Mouse (Mus musculus): Measurements from ENCODE around the gene Als2. TPM values are rescaled to one million over a fixed set of nuclear protein-coding genes. Genes with fewer than 3 reads are reported as not detected.

Gene Als2
- polyA plus RNA-seq, 1 experiment from 2014 or later: 10.3 TPM

DNA sequence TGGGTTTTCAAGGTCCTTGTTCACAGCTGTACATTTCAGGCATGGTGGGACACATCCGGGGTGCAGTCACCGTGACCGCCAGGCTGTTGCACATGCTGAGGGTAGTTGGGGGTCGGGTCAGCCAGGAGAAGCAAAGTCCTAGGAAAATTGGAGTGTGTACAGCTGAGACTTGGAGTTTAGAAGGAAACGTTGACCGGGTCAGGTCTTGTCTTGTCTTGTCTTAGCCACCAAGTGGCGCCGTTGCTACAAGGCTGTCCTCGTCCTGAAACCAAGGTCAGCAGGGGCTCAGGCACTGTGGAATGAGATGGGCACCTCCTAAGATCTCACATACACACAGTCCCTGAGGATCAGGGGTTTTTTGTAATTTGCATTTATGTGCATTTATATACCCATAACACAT, 10.6 kb upstream of the Als2 start:
- WGBS (ENCODE audit: insufficient replicate concordance): 9% methylated on average over 9 of the region's 9 CpGs
- Histone ChIP-seq H3K4me2 (no peak overlapping the region), H3K9ac (no peak overlapping the region), H3K9me3 (replicated peaks) (no peaks in the 10 kb centered on the region), H3K4me1 (no peaks in the 10 kb centered on the region), H3K27me3 (replicated peaks) (no peaks in the 10 kb centered on the region), H3K4me3 (no peak overlapping the region), H3K36me3 (no peaks in the 10 kb centered on the region), H3K27ac (no peak overlapping the region)
- no peak for ATAC-seq

DNA sequence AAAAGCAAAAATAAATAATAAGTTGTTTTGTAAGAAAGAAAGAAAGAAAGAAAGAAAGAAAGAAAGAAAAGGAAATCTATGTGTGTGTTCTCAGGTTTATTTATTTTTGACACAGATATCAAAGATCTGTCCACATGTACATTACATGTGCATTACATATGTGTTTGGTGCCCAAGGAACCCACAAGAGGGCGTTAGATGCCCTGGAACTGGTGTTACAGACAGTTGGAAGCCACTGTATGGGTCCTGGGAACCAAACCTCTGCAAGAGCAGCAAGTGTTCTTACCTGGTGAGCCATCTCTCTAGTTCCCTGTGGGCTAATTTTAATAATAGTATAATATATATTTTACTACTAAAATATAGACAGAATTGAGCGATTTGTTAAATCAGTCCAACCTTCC, 6.7 kb upstream of the Als2 start:
- H3K9me3 ChIP-seq (replicated peaks): no peaks in the 10 kb centered on the region
- H3K4me3 ChIP-seq: no peak overlapping the region
- WGBS (ENCODE audit: insufficient replicate concordance): 52% methylated on average over 2 of the region's 2 CpGs
- ATAC-seq: no peak
- peaks cover 5% of the 10 kb centered on the region; the same call in 1 of the 2 replicates for H3K4me1 ChIP-seq
- H3K9ac ChIP-seq: no peak overlapping the region
- no peaks in the 10 kb centered on the region for H3K36me3 ChIP-seq
- no peak overlapping the region for H3K4me2 ChIP-seq
- H3K27me3 ChIP-seq (replicated peaks): no peaks in the 10 kb centered on the region
- no peak overlapping the region for H3K27ac ChIP-seq

GRCm38 (mm10) chr1:59237614-59238211, 682 bp upstream of the Als2 start:
- Histone ChIP-seq H3K27me3 (replicated peaks) (no peaks in the 10 kb centered on the region), H3K36me3 (no peaks in the 10 kb centered on the region), H3K9ac (peak overlapping the region; percentile 83), H3K27ac (peak overlapping the region; percentile 76), H3K4me2 (peak overlapping the region; percentile 89), H3K4me1 (peaks cover 24% of the 10 kb centered on the region), H3K4me3 (peak overlapping the region; percentile 79), H3K9me3 (replicated peaks) (no peaks in the 10 kb centered on the region)
- WGBS (ENCODE audit: insufficient replicate concordance): under 1% methylated on average over 19 of the region's 19 CpGs
- ATAC-seq: peak; percentile 61

DNA sequence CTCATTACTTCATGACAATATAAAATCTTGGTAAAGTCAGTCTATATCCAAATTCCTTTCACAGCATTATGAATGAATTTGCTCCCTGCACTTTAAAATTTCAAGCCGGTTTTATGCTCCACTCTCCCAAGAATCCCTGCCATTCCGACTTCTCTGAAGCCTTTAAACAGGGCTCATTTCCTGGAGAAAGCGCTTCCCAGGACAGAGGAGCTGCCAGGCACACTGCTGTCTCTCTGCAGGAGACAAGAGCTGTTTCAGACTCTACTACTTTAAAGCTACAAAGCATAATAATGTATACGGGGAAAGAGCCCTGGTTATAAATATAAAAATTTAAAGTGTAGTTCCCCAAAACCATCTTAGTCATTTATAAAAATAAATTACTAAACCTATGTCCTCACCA, 7.8 kb downstream of the Als2 start:
- Histone ChIP-seq H3K9me3 (replicated peaks) (no peaks in the 10 kb centered on the region), H3K4me2 (no peak overlapping the region), H3K4me1 (no peaks in the 10 kb centered on the region; the same call in none of the 2 replicates), H3K4me3 (no peak overlapping the region), H3K36me3 (peaks cover 6% of the 10 kb centered on the region; the same call in 1 of the 2 replicates), H3K9ac (no peak overlapping the region), H3K27me3 (replicated peaks) (no peaks in the 10 kb centered on the region), H3K27ac (no peak overlapping the region)
- 74% methylated on average over 4 of the region's 4 CpGs for WGBS (ENCODE audit: insufficient replicate concordance)
- ATAC-seq: no peak

GRCm38 (mm10) chr1:59228552-59228951, 8.5 kb downstream of the Als2 start:
- WGBS (ENCODE audit: insufficient replicate concordance): 61% methylated on average over 7 of the region's 7 CpGs
- ATAC-seq: no peak

DNA sequence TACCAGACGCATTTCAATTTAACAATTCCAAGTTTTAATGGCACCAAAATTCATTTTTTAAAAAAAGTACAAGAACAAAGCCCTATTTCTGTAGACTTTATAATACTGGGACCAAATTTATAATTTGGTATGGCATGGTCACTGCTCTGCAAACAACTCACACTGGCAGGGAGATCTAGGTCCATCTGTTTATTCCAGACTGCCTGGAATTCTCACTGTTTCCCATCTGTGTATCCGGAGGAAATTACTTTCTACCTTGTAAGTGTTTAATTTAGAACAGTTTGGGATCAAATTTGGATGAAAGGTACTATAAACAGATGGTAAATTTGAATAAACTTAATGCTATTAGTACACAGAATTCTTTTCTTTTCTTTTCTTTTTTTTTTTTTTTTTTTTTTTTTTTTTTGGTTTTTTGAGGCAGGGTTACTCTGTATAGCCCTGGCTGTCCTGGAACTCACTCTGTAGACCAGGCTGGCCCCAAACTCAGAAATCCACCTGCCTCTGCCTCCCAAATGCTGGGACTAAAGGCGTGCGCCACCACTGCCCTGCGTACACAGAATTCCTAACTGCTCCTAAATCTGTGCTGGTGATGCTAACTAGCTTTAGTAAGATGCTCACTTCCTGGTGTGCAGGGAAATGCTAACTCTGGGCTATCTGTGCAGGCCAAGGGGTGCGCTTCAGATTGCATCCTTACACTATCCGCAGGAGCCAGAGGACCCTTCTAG, 14.8 kb downstream of the Als2 start:
- Histone ChIP-seq H3K9ac (no peak overlapping the region), H3K4me1 (peaks cover 6% of the 10 kb centered on the region; the same call in 1 of the 2 replicates), H3K27me3 (replicated peaks) (no peaks in the 10 kb centered on the region), H3K36me3 (peaks cover 6% of the 10 kb centered on the region; the same call in 1 of the 2 replicates), H3K27ac (no peak overlapping the region), H3K9me3 (replicated peaks) (no peaks in the 10 kb centered on the region), H3K4me2 (no peak overlapping the region), H3K4me3 (no peak overlapping the region)
- 83% methylated on average over 7 of the region's 7 CpGs for WGBS (ENCODE audit: insufficient replicate concordance)
- no peak for ATAC-seq

More at GRCm38 (mm10) chr1:59228552-59228951, 8.5 kb downstream of the Als2 start:
- Histone ChIP-seq H3K9me3 (replicated peaks) (no peaks in the 10 kb centered on the region), H3K27me3 (replicated peaks) (no peaks in the 10 kb centered on the region), H3K4me2 (no peak overlapping the region), H3K9ac (no peak overlapping the region), H3K27ac (no peak overlapping the region), H3K4me3 (no peak overlapping the region), H3K4me1 (no peaks in the 10 kb centered on the region; the same call in none of the 2 replicates), H3K36me3 (peaks cover 6% of the 10 kb centered on the region; the same call in 1 of the 2 replicates)

- no peak overlapping the region for H3K4me3 ChIP-seq
- H3K9ac ChIP-seq: no peak overlapping the region
- 86% methylated on average over 2 of the region's 2 CpGs for WGBS (ENCODE audit: insufficient replicate concordance)
- H3K27me3 ChIP-seq (replicated peaks): no peaks in the 10 kb centered on the region
- H3K4me1 ChIP-seq: peaks cover 6% of the 10 kb centered on the region; the same call in 1 of the 2 replicates
- H3K36me3 ChIP-seq: peaks cover 9% of the 10 kb centered on the region; the same call in 1 of the 2 replicates
- no peak for ATAC-seq
- H3K4me2 ChIP-seq: no peak overlapping the region
- H3K9me3 ChIP-seq (replicated peaks): no peaks in the 10 kb centered on the region
- H3K27ac ChIP-seq: no peak overlapping the region
Observed at GRCm38 (mm10) chr1:59221591-59221990, 15.4 kb downstream of the Als2 start.

GRCm38 (mm10) chr1:59220371-59220770, 16.7 kb downstream of the Als2 start:
- H3K4me2 ChIP-seq: no peak overlapping the region
- no peak overlapping the region for H3K4me3 ChIP-seq
- peaks cover 17% of the 10 kb centered on the region for H3K36me3 ChIP-seq
- no peaks in the 10 kb centered on the region for H3K27me3 ChIP-seq (replicated peaks)
- H3K4me1 ChIP-seq: peaks cover 6% of the 10 kb centered on the region; the same call in 1 of the 2 replicates
- H3K9me3 ChIP-seq (replicated peaks): no peaks in the 10 kb centered on the region
- no peak overlapping the region for H3K9ac ChIP-seq
- 65% methylated on average over 3 of the region's 3 CpGs for WGBS (ENCODE audit: insufficient replicate concordance)
- ATAC-seq: no peak
- no peak overlapping the region for H3K27ac ChIP-seq

GRCm38 (mm10) chr1:59215446-59215845, 21.6 kb downstream of the Als2 start:
- peaks cover 3% of the 10 kb centered on the region; the same call in 1 of the 2 replicates for H3K4me1 ChIP-seq
- peaks cover 31% of the 10 kb centered on the region for H3K36me3 ChIP-seq
- no peak for ATAC-seq
- H3K9me3 ChIP-seq (replicated peaks): no peaks in the 10 kb centered on the region
- H3K9ac ChIP-seq: no peak overlapping the region
- 91% methylated on average over 11 of the region's 11 CpGs for WGBS (ENCODE audit: insufficient replicate concordance)
- H3K4me2 ChIP-seq: no peak overlapping the region
- H3K4me3 ChIP-seq: no peak overlapping the region
- H3K27ac ChIP-seq: no peak overlapping the region
- no peaks in the 10 kb centered on the region for H3K27me3 ChIP-seq (replicated peaks)

DNA sequence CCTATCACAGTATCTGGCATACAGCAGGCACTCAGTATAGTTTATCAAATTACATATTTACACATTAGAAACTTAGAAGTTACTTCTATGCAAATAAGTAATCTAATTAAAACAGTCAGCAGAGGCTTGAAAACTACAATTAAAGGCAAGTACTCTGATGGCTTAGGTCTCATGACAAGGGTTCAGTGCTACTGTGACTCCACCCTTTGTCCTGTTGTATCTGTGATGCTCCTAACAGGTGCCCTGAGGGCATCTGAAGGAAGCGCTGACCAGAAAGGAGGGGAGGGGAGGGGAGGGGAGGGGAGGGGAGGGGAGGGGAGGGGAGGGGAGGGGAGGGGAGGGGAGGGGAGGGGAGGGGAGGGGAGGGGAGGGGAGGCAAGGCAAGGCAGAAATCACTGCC, 24.1 kb downstream of the Als2 start:
- Histone ChIP-seq H3K4me2 (no peak overlapping the region), H3K9ac (no peak overlapping the region), H3K27me3 (replicated peaks) (no peaks in the 10 kb centered on the region), H3K4me3 (no peak overlapping the region), H3K4me1 (no peaks in the 10 kb centered on the region), H3K9me3 (replicated peaks) (no peaks in the 10 kb centered on the region), H3K27ac (no peak overlapping the region), H3K36me3 (peaks cover 40% of the 10 kb centered on the region)
- no peak for ATAC-seq
- 80% methylated on average over 1 of the region's 1 CpGs for WGBS (ENCODE audit: insufficient replicate concordance)

DNA sequence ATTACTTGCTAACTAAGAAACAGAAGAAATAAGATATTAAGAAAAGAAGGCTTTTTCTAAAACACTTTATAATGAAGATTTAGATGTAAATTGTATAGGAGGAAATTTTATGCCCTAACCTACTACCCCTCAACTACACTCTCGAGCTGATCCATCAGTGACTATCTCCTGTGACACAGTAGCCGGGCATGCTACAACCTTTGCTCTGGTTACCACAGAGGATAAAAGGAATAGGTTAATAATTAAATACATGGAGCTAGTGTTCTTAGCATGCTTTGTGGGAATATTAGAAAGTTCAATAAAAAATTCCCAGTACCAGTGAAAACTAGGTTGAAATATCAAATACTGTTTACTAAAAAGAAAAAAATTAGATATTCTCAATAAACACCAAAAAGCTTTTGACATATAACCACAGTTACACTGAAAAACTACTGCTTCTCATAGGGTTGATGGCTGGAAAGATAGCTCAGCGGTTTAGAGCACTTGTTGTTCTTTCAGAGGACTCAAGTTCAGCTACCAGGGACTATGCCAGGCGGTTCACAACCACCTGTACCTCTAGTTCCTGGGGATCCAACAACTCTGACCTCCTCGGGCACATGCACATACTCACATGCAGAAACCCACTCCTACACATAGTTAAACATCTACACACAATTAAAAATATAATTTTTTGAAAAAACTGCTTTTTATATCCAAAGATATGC, 24.8 kb downstream of the Als2 start:
- WGBS (ENCODE audit: insufficient replicate concordance): 59% methylated on average over 5 of the region's 5 CpGs
- Histone ChIP-seq H3K4me1 (no peaks in the 10 kb centered on the region), H3K4me3 (no peak overlapping the region), H3K9me3 (replicated peaks) (no peaks in the 10 kb centered on the region), H3K27ac (no peak overlapping the region), H3K27me3 (replicated peaks) (no peaks in the 10 kb centered on the region), H3K9ac (no peak overlapping the region), H3K36me3 (peaks cover 37% of the 10 kb centered on the region), H3K4me2 (no peak overlapping the region)
- peak; percentile 74 for ATAC-seq

DNA sequence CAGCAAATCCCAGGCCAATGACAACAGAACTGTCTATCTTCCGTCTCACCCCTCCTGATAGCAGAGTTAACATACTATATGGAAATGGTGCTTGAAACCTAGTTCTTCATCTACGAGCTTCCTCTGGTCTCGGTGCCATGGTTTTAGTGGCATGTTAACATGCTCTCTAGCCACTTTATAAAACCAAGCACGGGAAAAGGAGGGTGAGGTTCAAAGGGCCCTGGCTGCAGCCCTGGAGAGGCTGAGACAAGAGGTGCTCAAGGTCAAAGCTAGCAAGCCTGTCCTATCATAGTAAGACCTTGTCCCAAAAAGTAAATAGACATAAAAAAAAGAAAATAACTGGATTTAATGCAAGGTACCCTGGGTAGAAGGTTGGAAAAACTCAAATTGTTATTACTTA, 25.4 kb downstream of the Als2 start:
- ATAC-seq: no peak
- H3K9me3 ChIP-seq (replicated peaks): no peaks in the 10 kb centered on the region
- H3K4me3 ChIP-seq: no peak overlapping the region
- H3K9ac ChIP-seq: no peak overlapping the region
- H3K4me1 ChIP-seq: no peaks in the 10 kb centered on the region
- peak overlapping the region; percentile 58 for H3K27ac ChIP-seq
- WGBS (ENCODE audit: insufficient replicate concordance): 76% methylated on average over 4 of the region's 4 CpGs
- peaks cover 35% of the 10 kb centered on the region for H3K36me3 ChIP-seq
- H3K4me2 ChIP-seq: no peak overlapping the region
- no peaks in the 10 kb centered on the region for H3K27me3 ChIP-seq (replicated peaks)
